Mouse (Mus musculus) liver, embryonic 16.5 days (tissue): ENCODE results near the gene Synj2. TPM values are rescaled to one million over a fixed set of nuclear protein-coding genes. Genes with fewer than 3 reads are reported as not detected.

Experiments used
- ATAC-seq: fragments of 200-750 bp; cut with Nextera tagmentation; 2 replicates; pipeline ENCODE4 v1.8.0; 2017; ENCODE audit warnings: low read depth, mild to moderate bottlenecking, moderate number of reproducible peaks, moderate library complexity
- H3K27ac ChIP-seq: fragments of 300-500 bp; sonication (generic); 2 replicates; pipeline ENCODE4 v1.5.1; 2014; ENCODE audit warnings: mild to moderate bottlenecking, low read length
- H3K27me3 ChIP-seq: fragments of 300-500 bp; sonication (generic); 2 replicates; pipeline ENCODE4 v1.6.1; 2014; ENCODE audit warnings: low read depth, low read length, mixed read lengths; ENCODE audit not compliant: control insufficient read depth, insufficient read depth
- H3K36me3 ChIP-seq: fragments of 300-500 bp; sonication (generic); 2 replicates; pipeline ENCODE4 v1.6.1; 2014; ENCODE audit warnings: mild to moderate bottlenecking; ENCODE audit not compliant: control insufficient read depth, insufficient read depth
- H3K4me1 ChIP-seq: fragments of 300-500 bp; sonication (generic); 2 replicates; pipeline ENCODE4 v1.6.1; 2014; ENCODE audit warnings: low read depth, low read length, mixed read lengths; ENCODE audit not compliant: control insufficient read depth
- H3K4me2 ChIP-seq: fragments of 300-500 bp; sonication (generic); 2 replicates; pipeline ENCODE4 v1.6.1; 2014; ENCODE audit warnings: low read depth, low read length, mixed read lengths
- H3K4me3 ChIP-seq: fragments of 300-500 bp; sonication (generic); 2 replicates; pipeline ENCODE4 v1.5.1; 2014; ENCODE audit warnings: low read depth, mild to moderate bottlenecking, low read length
- H3K9ac ChIP-seq: fragments of 300-500 bp; sonication (generic); 2 replicates; pipeline ENCODE4 v1.6.1; 2014; ENCODE audit warnings: low read depth, low read length
- H3K9me3 ChIP-seq: fragments of 300-500 bp; sonication (generic); replicated peaks from 2 replicates; pipeline ENCODE4 v1.6.1; 2016; ENCODE audit warnings: low read length; ENCODE audit not compliant: control insufficient read depth
- WGBS: fragments of 180-500 bp; shearing (Covaris S2); extraction: QIAGEN DNeasy Blood & Tissue Kit; methylation state at CpG from one replicate; pipeline ENCODE4 v1.1.7; 2014; ENCODE audit not compliant: insufficient replicate concordance; 5-methylcytosine and 5-hydroxymethylcytosine counted together
- polyA plus RNA-seq: library from polyadenylated mRNA; unstranded; fragments of >200 nt; fragmentation: Nextera tagmentation; extraction: Ambion mirVana; gene quantifications from 2 replicates; pipeline ENCODE4 v1.2.1, GENCODE M21; 2015

Synj2 gene
- 2.5 and 3.0 TPM in 2 replicates for polyA plus RNA-seq

DNA sequence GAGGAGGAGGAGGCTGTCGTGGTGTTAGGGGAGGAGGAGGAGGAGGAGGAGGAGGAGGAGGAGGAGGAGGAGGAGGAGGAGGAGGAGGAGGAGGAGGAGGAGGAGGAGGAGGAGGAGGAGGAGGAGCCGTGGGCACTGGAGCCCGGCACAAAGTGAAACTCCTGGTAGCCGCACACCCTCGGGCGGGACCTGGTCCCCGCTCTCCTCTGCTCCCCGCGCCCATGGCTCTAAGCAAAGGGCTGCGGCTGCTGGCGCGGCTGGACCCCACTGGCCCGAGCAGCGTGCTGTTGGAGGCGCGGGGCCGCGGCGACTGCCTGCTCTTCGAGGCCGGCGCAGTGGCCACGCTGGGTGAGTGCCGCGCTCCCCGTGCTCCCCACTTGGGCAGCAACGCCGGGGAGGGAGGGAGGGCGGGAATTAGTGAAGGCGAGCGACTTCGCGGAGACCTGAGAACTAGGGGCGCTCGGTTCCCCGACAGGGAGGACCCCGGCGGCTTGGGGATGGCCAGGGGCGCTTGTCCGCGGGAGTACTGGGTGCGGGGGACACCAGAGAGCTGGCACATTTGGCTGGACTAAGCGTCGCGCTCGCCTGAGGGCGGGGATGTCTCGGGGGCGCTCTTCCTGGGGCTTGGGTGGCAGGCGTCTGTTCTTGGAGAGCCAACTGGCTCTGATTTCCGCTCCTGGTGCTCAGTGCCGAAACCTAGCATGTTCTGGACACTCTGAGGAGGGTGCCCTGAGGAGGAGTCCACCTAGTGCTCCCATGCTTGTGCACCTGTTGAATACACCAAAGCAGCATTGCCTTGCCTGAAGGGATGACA lies at the start of gene Synj2:
Synj2 (plus strand) TSS at position 51 of the 814 bp plus-strand sequence.
- Histone ChIP-seq H3K4me2 (peak within 1 kb of the TSS; percentile 59), H3K36me3 (no peaks in the 10 kb centered on the region), H3K4me3 (peak within 1 kb of the TSS; percentile 68), H3K9me3 (no peaks in the 10 kb centered on the region), H3K4me1 (no peaks in the 10 kb centered on the region; the same call in none of the 2 replicates), H3K27me3 (peaks cover 22% of the 10 kb centered on the region), H3K27ac (peak within 1 kb of the TSS; percentile 45), H3K9ac (peak within 1 kb of the TSS; percentile 68)
- 1% methylated on average over 50 of the region's 52 CpGs for WGBS
- peak; percentile 66 for ATAC-seq

DNA sequence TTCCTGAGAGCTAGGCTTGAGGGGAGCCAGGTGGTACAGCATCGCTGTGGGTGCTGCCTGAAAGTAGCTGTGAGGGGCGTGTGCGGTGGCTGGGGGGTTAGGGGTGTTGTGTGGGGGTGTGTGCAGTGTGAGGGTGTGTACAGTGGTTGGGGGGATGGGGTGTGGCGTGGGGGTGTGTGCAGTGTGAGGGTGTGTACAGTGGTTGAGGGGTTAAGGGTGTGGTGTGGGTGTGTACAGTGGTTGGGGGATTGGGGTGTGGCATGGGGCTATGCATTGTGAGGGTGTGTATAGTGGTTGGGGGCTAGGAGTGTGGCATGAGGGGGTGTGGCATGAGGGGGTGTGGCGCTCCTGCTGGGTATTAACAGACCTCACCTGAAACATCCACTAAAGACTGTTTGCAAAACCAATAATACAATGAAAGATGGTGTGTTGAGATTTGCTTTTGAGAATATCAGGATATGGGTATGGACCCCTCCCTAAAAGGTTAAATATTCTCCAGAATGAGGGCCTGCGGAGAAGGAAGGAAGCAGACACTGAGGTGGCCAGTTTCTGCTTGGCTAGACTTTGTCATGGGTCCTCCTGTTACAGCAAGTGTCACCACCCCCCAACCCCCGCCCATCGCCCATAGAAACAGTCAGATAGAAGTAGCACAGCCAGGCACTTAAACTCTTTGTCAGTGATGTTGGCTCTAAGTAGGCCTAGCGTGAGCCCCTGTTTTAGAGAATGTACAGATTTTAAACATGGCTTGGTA lies 49.0 kb upstream of the Synj2 start:
- no peak for ATAC-seq
- Histone ChIP-seq H3K9me3 (no peaks in the 10 kb centered on the region), H3K36me3 (no peaks in the 10 kb centered on the region), H3K27me3 (no peaks in the 10 kb centered on the region), H3K4me3 (no peak overlapping the region), H3K4me1 (peaks cover 35% of the 10 kb centered on the region), H3K4me2 (no peak overlapping the region), H3K9ac (no peak overlapping the region), H3K27ac (peak overlapping the region; percentile 83)
- 53% methylated on average over 9 of the region's 9 CpGs for WGBS

DNA sequence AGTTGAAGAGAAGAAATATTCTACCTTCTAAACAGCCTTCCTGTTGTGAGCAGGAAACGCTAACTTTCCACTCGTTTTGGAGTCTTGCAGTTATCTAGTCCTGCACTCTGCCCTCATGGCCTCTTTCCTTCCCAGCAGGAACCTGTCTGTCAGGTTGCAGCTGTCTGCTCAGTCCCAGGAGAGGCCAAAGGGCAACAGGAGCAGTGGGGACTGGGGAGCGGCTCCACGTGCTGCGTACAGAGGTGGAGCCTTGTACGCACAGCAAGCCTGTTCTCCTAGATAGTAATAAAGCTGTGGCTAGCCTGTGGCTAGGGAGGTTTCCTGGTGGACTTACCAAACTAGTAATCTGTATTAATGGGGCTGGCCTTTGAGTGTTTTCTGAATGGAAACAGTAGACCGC lies 48.0 kb upstream of the Synj2 start:
- peak overlapping the region; percentile 83 for H3K27ac ChIP-seq
- peak; percentile 94 for ATAC-seq
- no peak overlapping the region for H3K4me3 ChIP-seq
- H3K4me1 ChIP-seq = peaks cover 32% of the 10 kb centered on the region
- H3K9ac ChIP-seq = no peak overlapping the region
- H3K4me2 ChIP-seq = peak overlapping the region; percentile 6; the same call in 1 of the 2 replicates
- H3K9me3 ChIP-seq = no peaks in the 10 kb centered on the region
- H3K27me3 ChIP-seq = no peaks in the 10 kb centered on the region
- no peaks in the 10 kb centered on the region for H3K36me3 ChIP-seq
- 3% methylated on average over 7 of the region's 7 CpGs for WGBS

DNA sequence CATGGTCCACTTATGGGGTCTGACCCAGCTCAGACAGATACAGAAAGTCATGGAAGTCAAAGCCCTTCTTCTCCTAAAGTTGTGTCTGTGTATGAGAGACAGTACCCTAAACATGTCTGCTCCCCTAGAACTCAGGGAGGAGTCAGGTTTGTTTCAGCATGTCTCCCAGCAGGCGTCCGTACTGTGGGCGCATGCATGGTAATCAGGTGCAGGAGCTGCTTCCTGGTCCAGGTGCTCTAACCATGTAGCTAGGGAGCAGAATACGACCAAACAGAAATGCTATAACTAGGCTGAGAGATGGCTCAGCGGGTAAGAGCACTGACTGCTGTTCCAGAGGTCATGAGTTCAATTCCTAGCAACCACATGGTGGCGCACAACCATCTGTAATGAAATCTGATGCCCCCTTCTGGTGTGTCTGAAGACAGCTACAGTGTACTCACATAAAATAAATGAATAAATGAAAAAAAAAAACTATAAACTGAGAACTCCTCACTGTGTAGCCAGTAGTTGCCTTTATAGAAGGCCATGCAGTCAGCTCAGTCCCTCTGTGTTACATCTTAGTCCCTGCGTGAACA lies 47.4 kb upstream of the Synj2 start:
- H3K4me3 ChIP-seq = no peak overlapping the region
- H3K9ac ChIP-seq = no peak overlapping the region
- no peaks in the 10 kb centered on the region for H3K27me3 ChIP-seq
- H3K36me3 ChIP-seq = no peaks in the 10 kb centered on the region
- no peaks in the 10 kb centered on the region for H3K9me3 ChIP-seq
- H3K4me2 ChIP-seq = no peak overlapping the region
- WGBS = 44% methylated on average over 7 of the region's 7 CpGs
- H3K27ac ChIP-seq = peak overlapping the region; percentile 83
- H3K4me1 ChIP-seq = peaks cover 32% of the 10 kb centered on the region
- no peak for ATAC-seq

DNA sequence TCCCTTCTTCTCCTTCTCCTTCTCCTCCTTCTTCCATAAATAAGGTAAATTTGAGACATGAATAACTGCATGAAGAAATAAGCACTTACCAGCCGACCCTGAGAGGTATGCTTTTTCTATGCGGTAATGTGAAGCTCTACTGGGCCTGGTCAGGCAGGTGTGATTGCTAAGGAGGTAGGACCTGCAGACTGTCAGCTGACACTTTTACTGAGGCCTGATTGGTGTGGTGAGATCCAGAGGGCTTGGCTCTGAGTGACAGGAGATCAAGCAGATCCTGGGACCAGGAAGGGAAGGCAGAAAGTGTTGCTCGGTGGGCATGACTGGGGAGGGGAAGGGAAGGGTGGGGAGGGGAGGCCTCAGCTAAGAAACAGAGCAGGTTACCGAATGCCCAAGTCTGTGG lies 45.0 kb upstream of the Synj2 start:
- Histone ChIP-seq H3K27ac (no peak overlapping the region), H3K4me1 (peaks cover 28% of the 10 kb centered on the region), H3K4me2 (no peak overlapping the region)

DNA sequence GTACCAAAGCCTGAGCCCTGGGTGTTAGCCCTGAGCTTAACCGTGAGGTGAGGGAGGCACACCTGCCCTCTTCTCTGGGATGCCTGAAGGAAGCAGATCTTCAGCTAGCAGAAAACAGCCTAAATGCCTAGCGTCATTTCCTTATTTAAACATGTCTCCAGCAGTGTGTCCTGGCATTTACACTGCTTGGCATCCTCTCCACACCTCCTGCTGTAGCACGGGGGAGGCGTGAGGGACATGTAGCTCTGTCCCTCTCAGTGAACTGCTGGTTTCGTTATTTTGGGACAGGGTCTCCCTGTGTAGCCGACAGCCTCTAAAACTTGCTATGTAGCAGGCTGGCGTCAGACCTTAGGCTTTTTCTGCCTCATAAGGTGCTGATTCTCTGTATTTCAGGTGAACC lies 44.5 kb upstream of the Synj2 start:
- ATAC-seq = no peak
- H3K27me3 ChIP-seq = no peaks in the 10 kb centered on the region
- H3K27ac ChIP-seq = no peak overlapping the region
- WGBS = 70% methylated on average over 7 of the region's 7 CpGs
- H3K36me3 ChIP-seq = no peaks in the 10 kb centered on the region; the same call in 1 of the 2 replicates
- H3K4me3 ChIP-seq = no peak overlapping the region
- no peaks in the 10 kb centered on the region for H3K9me3 ChIP-seq
- peaks cover 26% of the 10 kb centered on the region for H3K4me1 ChIP-seq
- H3K9ac ChIP-seq = no peak overlapping the region
- no peak overlapping the region for H3K4me2 ChIP-seq

More for the DNA sequence above, 45.0 kb upstream of the Synj2 start:
- no peak overlapping the region for H3K9ac ChIP-seq
- no peaks in the 10 kb centered on the region; the same call in 1 of the 2 replicates for H3K36me3 ChIP-seq
- no peak overlapping the region for H3K4me3 ChIP-seq
- no peaks in the 10 kb centered on the region for H3K27me3 ChIP-seq
- H3K9me3 ChIP-seq = no peaks in the 10 kb centered on the region
- WGBS = 58% methylated on average over 4 of the region's 4 CpGs
- no peak for ATAC-seq

DNA sequence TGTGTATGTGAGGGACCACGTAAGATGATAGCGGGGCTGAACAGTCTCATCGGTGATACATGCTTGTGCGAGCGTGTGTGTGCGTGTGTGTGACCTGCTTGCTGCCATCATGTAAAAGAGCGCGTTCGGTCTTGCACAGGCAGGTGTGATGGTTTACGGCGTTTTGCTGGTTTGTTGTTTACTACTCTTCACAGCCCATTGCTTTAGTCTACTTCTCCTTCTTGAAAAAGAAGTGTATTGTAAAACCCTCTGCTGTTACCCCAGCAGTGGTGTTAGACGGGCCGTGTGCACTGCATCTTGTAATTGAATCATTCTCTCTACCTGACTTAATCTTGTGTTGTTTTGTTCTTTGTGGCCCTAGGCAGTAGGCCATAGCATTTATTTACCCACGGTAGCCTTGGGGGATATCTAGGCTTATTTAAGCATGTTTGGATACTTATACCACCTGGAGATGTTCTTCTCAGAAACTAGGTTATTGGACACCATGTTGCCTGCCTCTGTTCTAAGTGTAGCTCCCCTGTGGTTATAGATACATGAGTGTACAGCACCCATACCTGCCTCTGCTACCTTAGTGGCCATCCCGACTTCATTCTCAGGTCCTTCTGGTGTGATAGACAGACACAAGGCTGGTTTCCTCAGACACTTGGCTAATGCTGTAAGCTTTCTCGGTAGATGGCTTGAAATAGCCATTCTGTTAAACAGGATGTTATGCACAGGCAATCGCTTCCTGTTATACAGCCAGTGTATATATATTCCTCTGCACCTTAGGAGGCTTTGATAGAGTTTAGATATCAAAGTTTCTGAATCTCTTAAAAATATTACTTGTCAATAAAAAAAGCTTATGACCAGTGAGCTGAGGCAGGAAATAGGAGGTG lies 43.5 kb upstream of the Synj2 start:
- H3K4me3 ChIP-seq = no peak overlapping the region
- H3K36me3 ChIP-seq = peaks cover 4% of the 10 kb centered on the region; the same call in 1 of the 2 replicates
- WGBS = 78% methylated on average over 17 of the region's 17 CpGs
- H3K4me2 ChIP-seq = no peak overlapping the region
- no peaks in the 10 kb centered on the region for H3K9me3 ChIP-seq
- peaks cover 17% of the 10 kb centered on the region for H3K4me1 ChIP-seq
- no peak overlapping the region for H3K9ac ChIP-seq
- H3K27me3 ChIP-seq = no peaks in the 10 kb centered on the region
- ATAC-seq = no peak
- H3K27ac ChIP-seq = no peak overlapping the region

DNA sequence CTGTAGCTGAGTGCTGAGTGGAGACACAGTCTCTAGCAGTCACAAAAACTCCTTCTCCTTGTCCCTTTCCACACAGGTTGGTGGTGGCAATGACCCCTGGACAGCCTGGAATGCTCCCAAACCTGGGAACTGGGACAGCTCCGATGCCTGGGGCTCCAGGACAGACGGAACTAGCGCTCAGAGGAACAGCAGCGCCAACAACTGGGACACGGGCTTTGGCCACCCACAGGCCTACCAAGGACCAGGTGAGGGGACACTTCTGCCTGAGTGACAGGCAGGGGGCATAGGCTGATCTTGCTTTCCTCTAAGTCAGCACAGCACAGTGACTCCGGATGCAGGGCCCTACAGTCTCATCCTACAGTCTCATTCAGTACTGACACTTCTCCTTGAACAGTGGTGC lies 41.8 kb upstream of the Synj2 start:
- no peak overlapping the region for H3K4me3 ChIP-seq
- no peaks in the 10 kb centered on the region for H3K27me3 ChIP-seq
- no peak for ATAC-seq
- no peak overlapping the region for H3K27ac ChIP-seq
- no peak overlapping the region for H3K9ac ChIP-seq
- H3K36me3 ChIP-seq = peaks cover 4% of the 10 kb centered on the region; the same call in 1 of the 2 replicates
- H3K4me2 ChIP-seq = no peak overlapping the region
- 74% methylated on average over 6 of the region's 6 CpGs for WGBS
- no peaks in the 10 kb centered on the region for H3K9me3 ChIP-seq
- peaks cover under 1% of the 10 kb centered on the region; the same call in 1 of the 2 replicates for H3K4me1 ChIP-seq
